Mouse (Mus musculus) layer of hippocampus, adult 2 months (tissue): ENCODE results near the gene Runx2. TPM values are rescaled to one million over a fixed set of nuclear protein-coding genes. Genes with fewer than 3 reads are reported as not detected.

Experiments
- DNase-seq, 2 experiments: peaks; one replicate each; pipeline ENCODE4 v3.0.0; 2022; ENCODE audit warnings: low spot score in 2 of 2
- H3K27ac ChIP-seq: fragments of 200-600 bp; 2 replicates; pipeline ENCODE4 v1.8.1; 2022
- H3K4me3 ChIP-seq: fragments of 200-600 bp; 2 replicates; pipeline ENCODE4 v1.8.1; 2022; ENCODE audit warnings: mild to moderate bottlenecking
- CTCF ChIP-seq: fragments of 200-600 bp; conservative IDR thresholded peaks from 2 replicates; pipeline ENCODE4 v1.8.1; 2022; ENCODE audit warnings: antibody characterized with exemption, mild to moderate bottlenecking, moderate library complexity
- total RNA-seq, 2 experiments: library from RNA; stranded (reverse); gene quantifications; 2 replicates each; pipeline ENCODE4 v1.2.3; 2021

Runx2 gene
- total RNA-seq, 2 experiments from 2014 or later, result 15.8 to 19.7 TPM

DNA sequence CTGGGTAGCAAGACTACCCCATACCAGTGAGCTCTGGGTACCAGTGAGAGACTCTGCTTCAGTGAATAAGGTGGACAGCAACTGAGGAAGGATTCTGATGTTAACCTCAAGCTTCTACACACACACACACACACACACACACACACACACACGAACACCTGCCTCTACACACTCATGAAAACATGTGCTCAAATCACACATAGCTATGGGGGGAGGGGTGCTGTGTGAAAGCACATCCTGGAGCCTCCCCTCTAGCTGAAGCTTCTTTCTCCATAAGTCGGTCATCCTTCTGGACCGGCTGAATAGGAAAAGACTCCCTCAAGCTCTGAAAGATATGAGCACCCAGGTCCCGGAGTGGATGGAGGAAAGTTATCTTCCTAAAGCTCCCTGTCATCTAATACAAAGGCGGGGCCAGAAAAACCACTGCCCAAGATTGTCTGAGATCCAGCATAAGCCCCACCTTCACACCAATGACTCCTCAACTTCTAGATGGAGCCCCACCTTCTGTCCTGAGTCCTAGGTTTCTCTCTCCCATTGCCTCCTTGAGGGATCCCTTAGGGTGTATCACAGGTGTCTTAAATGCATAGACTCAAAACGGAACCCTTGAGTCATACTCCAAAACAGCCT lies 152.4 kb downstream of the Runx2 start:
- Histone ChIP-seq H3K4me3 (no peak overlapping the region), H3K27ac (no peak overlapping the region)
- TF ChIP-seq CTCF, result no peak
- no peak for DNase-seq

DNA sequence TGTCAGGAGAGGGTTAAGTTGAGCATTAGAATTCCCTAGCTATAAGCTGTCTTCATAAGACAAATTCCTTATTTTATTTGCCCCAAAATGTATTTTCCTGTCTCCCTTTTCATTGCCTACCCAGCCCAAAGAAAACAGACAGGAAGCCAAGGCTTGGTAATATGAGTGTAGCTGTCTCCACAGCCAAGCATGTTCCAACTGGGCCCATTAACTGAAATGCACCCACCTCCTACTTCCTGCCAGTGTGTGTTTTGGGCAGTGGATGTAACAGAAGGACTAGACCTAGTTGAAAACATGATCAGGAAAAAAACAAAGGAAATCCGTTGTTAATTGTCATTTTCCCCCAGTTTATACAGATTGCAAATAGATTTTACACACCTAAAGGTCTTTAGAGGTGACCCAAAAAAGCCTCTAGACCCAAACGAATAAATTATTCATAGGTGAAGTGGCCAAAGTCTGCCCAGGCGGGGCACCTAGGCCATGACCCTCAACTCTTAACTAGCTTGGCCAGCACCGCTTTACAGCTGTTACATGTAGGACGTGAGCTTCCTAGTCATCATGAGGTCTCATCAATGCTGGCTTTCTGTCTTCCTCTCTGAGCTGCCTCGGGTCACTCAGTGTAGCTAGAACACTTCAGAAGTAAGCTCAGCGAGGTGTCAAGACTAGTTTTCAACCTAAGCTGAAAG lies 154.3 kb downstream of the Runx2 start:
- Histone ChIP-seq H3K27ac (no peak overlapping the region), H3K4me3 (no peak overlapping the region)
- no peak for TF ChIP-seq CTCF
- no peak for DNase-seq

- H3K27ac ChIP-seq, result no peak overlapping the region; the same call in 1 of the 2 replicates
- H3K4me3 ChIP-seq, result no peak overlapping the region
Measured at GRCm38 (mm10) chr17:44654503-44654902, 160.1 kb downstream of the Runx2 start.

GRCm38 (mm10) chr17:44653081-44653480 lies 161.5 kb downstream of the Runx2 start:
- no peak overlapping the region for H3K27ac ChIP-seq
- no peak overlapping the region for H3K4me3 ChIP-seq
- TF ChIP-seq CTCF, result no peak
- no peak for DNase-seq

More at GRCm38 (mm10) chr17:44654503-44654902, 160.1 kb downstream of the Runx2 start:
- DNase-seq, result no peak
- no peak for TF ChIP-seq CTCF

GRCm38 (mm10) chr17:44652054-44652453 lies 162.5 kb downstream of the Runx2 start:
- TF ChIP-seq CTCF, result no peak
- Histone ChIP-seq H3K4me3 (no peak overlapping the region), H3K27ac (no peak overlapping the region; the same call in 1 of the 2 replicates)
- DNase-seq, result no peak

- Histone ChIP-seq H3K4me3 (no peak overlapping the region), H3K27ac (peak overlapping the region; percentile 49; the same call in 1 of the 2 replicates)
- no peak for DNase-seq
- no peak for TF ChIP-seq CTCF
Measured at GRCm38 (mm10) chr17:44651613-44652012, 163.0 kb downstream of the Runx2 start.

GRCm38 (mm10) chr17:44650431-44650830 lies 164.2 kb downstream of the Runx2 start:
- no peak for DNase-seq
- H3K27ac ChIP-seq, result no peak overlapping the region
- no peak overlapping the region for H3K4me3 ChIP-seq
- TF ChIP-seq CTCF, result no peak

DNA sequence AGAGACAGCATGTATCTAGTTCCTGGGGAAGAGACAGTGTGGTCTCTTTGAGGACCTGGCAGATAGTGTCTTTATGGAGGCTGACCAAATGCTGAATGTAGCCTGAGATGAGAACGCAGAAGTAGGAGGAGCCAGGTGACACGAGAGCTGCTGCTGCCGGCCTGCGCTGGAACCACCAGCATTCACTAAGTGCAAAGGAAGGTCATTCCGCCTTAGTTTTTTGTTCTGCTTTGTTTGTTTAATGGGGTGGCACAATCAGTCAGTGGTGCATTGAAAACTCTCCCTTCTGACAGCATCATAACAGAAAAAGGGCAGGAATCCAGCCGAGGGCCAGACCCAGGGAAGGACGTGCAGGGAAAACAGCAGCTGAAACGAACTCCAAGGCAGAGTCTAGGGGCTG lies 165.5 kb downstream of the Runx2 start:
- no peak overlapping the region for H3K4me3 ChIP-seq
- TF ChIP-seq CTCF, result no peak
- DNase-seq, result no peak
- H3K27ac ChIP-seq, result no peak overlapping the region

GRCm38 (mm10) chr17:44647916-44648315 lies 166.7 kb downstream of the Runx2 start:
- DNase-seq, result peak; percentile 55 to 59
- H3K4me3 ChIP-seq, result no peak overlapping the region
- no peak for TF ChIP-seq CTCF
- peak overlapping the region; percentile 60 for H3K27ac ChIP-seq

DNA sequence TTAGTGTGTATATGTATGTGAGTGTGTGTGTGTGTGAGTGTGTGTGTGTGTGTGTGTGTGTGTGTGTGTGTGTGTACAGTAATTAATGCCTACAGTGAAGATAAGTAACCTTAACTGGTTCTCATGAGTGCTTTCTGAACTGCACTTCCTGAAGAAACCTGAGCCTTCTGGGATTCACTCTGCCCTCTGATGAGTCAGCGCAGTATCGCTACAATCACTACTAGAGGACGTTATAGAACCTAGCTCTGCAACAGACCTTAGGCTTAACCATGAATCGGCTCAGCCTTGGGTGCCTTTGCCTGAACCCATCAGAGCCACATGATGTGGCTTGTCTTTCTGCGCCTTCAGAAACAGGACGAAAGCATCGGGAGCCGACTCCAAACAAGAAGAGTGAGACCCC lies 169.5 kb downstream of the Runx2 start:
- no peak overlapping the region for H3K4me3 ChIP-seq
- TF ChIP-seq CTCF, result no peak
- no peak for DNase-seq
- H3K27ac ChIP-seq, result no peak overlapping the region

DNA sequence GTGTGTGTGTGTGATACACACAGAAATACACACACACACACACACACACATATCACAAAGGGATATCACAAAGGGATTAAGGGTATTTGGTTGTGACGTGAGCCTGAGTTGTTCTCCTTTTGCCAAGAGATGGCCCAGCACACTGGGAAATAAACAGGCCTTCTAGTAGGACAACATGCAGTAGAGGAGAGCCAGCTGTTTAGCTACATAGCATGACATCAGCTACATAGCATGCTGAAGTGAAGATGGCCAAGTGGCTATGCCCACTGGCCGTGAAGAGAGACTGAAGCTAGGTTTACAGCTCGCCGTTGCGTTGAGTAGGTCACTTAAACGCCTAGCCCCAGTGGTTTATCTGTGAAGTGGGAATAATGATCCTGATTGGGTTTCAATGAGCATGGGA lies 171.3 kb downstream of the Runx2 start:
- H3K27ac ChIP-seq, result no peak overlapping the region
- TF ChIP-seq CTCF, result no peak
- no peak for DNase-seq
- H3K4me3 ChIP-seq, result no peak overlapping the region

GRCm38 (mm10) chr17:44642126-44642525 lies 172.5 kb downstream of the Runx2 start:
- no peak for TF ChIP-seq CTCF
- H3K27ac ChIP-seq, result no peak overlapping the region
- DNase-seq, result no peak
- no peak overlapping the region for H3K4me3 ChIP-seq

DNA sequence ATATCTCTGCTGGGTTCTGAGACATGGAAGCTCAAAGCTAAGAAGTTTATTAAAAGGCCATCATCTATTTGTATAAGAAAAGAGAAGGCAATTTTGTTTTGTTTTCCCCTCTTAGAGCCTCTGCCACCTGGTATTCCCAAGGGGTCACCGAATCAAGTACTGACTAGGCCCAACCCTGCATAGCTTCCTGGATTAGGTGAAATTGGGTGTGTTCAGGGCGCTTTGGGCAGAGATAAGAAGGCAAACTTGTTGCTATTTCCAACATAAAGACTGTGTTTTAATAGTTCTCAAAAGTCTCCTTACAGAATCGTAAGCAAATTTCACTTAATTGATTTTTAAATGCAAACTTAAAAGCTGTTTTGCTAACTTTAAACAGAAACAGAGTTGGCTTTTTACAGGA lies 173.7 kb downstream of the Runx2 start:
- no peak overlapping the region for H3K27ac ChIP-seq
- DNase-seq, result no peak
- no peak overlapping the region for H3K4me3 ChIP-seq
- TF ChIP-seq CTCF, result no peak

- H3K27ac ChIP-seq, result no peak overlapping the region
Measured at GRCm38 (mm10) chr17:44639446-44639845, 175.2 kb downstream of the Runx2 start.

More at GRCm38 (mm10) chr17:44639446-44639845, 175.2 kb downstream of the Runx2 start:
- no peak for TF ChIP-seq CTCF
- DNase-seq, result no peak
- H3K4me3 ChIP-seq, result no peak overlapping the region
